Mouse (Mus musculus) kidney, postnatal 0 days (tissue): ENCODE data around the gene Frmd8. TPM values are rescaled to one million over a fixed set of nuclear protein-coding genes. Genes with fewer than 3 reads are reported as not detected.

Experiments
- ATAC-seq: fragments of 200-750 bp; cut with Nextera tagmentation; replicated peaks from 2 replicates; pipeline ENCODE4 v1.8.0; 2017; ENCODE audit warnings: low read depth, moderate number of reproducible peaks, moderate TSS enrichment, moderate library complexity; ENCODE audit not compliant: low FRiP score
- DNase-seq: peaks from one replicate; pipeline ENCODE4 v3.0.0-alpha.2; 2016; ENCODE audit warnings: low spot score
- H3K27ac ChIP-seq: fragments of 300-500 bp; sonication (generic); 2 replicates; pipeline ENCODE4 v1.5.1; 2014; ENCODE audit warnings: mild to moderate bottlenecking
- H3K27me3 ChIP-seq: fragments of 300-500 bp; sonication (generic); 2 replicates; pipeline ENCODE4 v1.6.1; 2014; ENCODE audit warnings: low read length, mixed read lengths; ENCODE audit not compliant: insufficient read depth
- H3K36me3 ChIP-seq: fragments of 300-500 bp; sonication (generic); 2 replicates; pipeline ENCODE4 v1.6.1; 2014; ENCODE audit warnings: low read length, mixed read lengths; ENCODE audit not compliant: insufficient read depth
- H3K4me1 ChIP-seq: fragments of 300-500 bp; sonication (generic); replicated peaks from 2 replicates; pipeline ENCODE4 v1.6.1; 2014; ENCODE audit warnings: antibody characterized with exemption, low read length, mixed read lengths; ENCODE audit not compliant: insufficient read depth
- H3K4me2 ChIP-seq: fragments of 300-500 bp; sonication (generic); 2 replicates; pipeline ENCODE4 v1.6.1; 2014; ENCODE audit warnings: mild to moderate bottlenecking, low read length, moderate library complexity, mixed read lengths
- H3K4me3 ChIP-seq: fragments of 300-500 bp; sonication (generic); replicated peaks from 2 replicates; pipeline ENCODE4 v1.5.1; 2014; ENCODE audit warnings: low read depth, low read length
- H3K9ac ChIP-seq: fragments of 300-500 bp; sonication (generic); 2 replicates; pipeline ENCODE4 v1.6.1; 2014; ENCODE audit warnings: low read depth, low read length
- H3K9me3 ChIP-seq: fragments of 300-500 bp; sonication (generic); replicated peaks from 2 replicates; pipeline ENCODE4 v1.6.1; 2016; ENCODE audit warnings: low read length, inconsistent platforms, mixed read lengths
- CTCF ChIP-seq: IDR thresholded peaks from 2 replicates; pipeline ENCODE4 v1.5.1; 2016; ENCODE audit warnings: antibody characterized with exemption, low read depth, mild to moderate bottlenecking, moderate library complexity
- WGBS: fragments of 180-500 bp; shearing (Covaris S2); extraction: QIAGEN DNeasy Blood & Tissue Kit; methylation state at CpG from one replicate; pipeline ENCODE4 v1.1.7; 2014; 5-methylcytosine and 5-hydroxymethylcytosine counted together
- polyA plus RNA-seq: library from polyadenylated mRNA; unstranded; fragments of >200 nt; fragmentation: Nextera tagmentation; extraction: Ambion mirVana; gene quantifications from 2 replicates; pipeline ENCODE4 v1.2.1, GENCODE M21; 2015

Gene Frmd8
- polyA plus RNA-seq, 1 experiment from 2014 or later, result 31.6 TPM

DNA sequence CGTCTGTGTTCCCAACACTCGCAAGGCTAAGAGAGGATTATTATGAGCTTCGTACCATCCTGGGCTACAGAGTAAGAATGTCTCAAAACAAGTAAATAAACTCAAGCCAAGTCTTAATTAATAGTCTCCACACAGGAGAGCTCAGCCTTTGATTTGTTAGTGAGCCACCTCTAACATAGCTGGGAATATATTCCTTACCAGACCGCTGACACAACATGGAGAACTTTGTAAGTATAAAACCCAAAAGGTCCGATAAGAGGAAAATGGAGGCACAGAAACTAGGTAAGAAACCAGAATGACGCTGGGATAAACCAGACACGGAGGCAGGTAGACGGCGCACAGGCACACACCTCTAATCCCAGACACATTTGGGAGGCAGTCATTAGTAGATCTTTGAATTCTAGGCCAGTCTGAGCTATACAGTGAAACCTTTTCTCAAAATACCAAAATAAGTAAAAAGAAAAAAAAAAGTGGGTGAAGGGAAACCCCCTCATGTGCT, 34.1 kb downstream of the Frmd8 start:
- Histone ChIP-seq H3K27me3 (no peaks in the 10 kb centered on the region), H3K4me3 (peak overlapping the region; percentile 65), H3K36me3 (no peaks in the 10 kb centered on the region), H3K9me3 (no peaks in the 10 kb centered on the region), H3K9ac (peak overlapping the region; percentile 76), H3K4me1 (peaks cover 30% of the 10 kb centered on the region), H3K4me2 (peak overlapping the region; percentile 66), H3K27ac (peak overlapping the region; percentile 98)
- no peak for TF ChIP-seq CTCF
- WGBS, result 81% methylated on average over 9 of the region's 9 CpGs
- no peak for ATAC-seq
- no peak for DNase-seq

DNA sequence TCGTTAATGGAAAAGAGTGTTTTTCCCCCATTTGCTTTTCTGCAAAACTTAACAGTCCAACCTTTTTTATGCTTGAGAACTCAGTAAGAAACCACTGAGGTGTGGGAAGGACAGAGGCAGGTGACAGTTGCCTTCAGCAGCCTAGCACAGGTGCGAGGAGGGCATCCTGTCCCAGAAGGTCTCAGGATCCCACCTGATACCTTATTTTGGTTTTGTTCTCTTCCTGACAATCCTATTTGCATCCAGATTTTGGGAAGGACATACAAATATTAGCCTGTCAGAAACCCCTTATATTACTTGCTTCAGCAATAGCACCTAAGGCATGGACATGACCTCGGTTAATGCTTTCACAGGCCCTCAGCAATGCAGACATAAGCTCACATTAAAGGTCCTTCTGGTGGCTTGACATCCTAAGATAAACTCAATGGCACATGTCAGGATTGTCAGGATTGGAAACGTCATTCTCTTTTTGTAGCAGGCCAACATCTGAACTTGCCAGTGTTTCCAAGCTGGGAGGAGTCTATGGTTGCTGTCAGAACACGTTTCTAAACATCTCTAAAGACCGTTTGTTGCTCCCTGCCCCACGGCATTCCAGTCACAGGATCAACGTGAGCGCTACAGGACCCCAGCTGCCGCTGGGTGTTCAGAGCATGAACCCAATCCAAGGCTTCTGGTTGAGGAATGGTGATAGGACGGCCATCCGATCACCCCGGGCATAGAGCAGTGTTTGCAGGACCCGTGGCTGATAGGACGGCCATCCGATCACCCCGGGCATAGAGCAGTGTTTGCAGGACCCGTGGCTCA, 34.8 kb downstream of the Frmd8 start:
- DNase-seq (no peak), ATAC-seq (no peak)
- H3K36me3 ChIP-seq, result no peaks in the 10 kb centered on the region
- no peaks in the 10 kb centered on the region for H3K27me3 ChIP-seq
- no peak for TF ChIP-seq CTCF
- peak overlapping the region; percentile 65; the same call in 1 of the 2 replicates for H3K4me3 ChIP-seq
- H3K9me3 ChIP-seq, result no peaks in the 10 kb centered on the region
- peaks cover 30% of the 10 kb centered on the region for H3K4me1 ChIP-seq
- peak overlapping the region; percentile 66 for H3K4me2 ChIP-seq
- 61% methylated on average over 18 of the region's 18 CpGs for WGBS
- peak overlapping the region; percentile 76 for H3K9ac ChIP-seq
- peak overlapping the region; percentile 98 for H3K27ac ChIP-seq

DNA sequence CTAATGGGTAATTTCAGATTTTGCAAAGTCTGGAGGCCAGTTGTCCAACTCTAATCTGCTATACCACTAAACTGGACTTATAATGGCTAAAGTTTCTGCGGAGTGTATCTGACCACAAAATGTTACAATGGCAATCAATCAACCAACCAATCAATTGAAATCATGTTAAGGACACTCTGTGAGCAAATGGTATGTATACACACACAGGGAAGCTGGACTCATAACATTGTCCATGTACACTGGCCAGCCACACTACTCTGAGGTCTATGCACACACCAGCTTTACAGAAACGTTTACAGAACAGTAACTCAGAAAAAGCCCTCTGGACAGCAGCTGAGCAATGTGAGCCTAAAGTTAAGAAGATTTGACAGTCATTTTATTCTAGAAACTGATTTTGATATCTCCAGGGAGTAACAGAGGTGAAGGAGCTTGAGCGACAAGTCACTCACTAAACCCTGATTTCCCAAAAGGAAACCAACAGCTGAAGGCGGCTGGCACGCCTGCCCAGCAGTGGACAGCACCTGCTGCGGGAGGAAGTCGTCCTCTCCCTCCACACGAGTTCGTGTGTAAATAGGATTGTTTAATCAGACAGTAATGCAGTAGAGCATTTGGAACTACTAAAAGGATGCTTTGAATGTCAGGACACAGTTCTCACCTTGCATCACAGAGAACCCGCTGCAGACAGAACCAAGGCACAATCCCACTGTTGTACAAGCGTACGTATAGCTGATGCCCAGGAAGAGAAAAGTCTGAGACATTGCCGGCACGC, 35.6 kb downstream of the Frmd8 start:
- no peak overlapping the region for H3K4me3 ChIP-seq
- peak overlapping the region; percentile 66 for H3K4me2 ChIP-seq
- H3K27ac ChIP-seq, result peak overlapping the region; percentile 98; the same call in 1 of the 2 replicates
- no peak for ATAC-seq
- TF ChIP-seq CTCF, result no peak
- no peak overlapping the region for H3K9ac ChIP-seq
- DNase-seq, result no peak
- 64% methylated on average over 14 of the region's 14 CpGs for WGBS
- peaks cover 27% of the 10 kb centered on the region for H3K4me1 ChIP-seq
- no peaks in the 10 kb centered on the region for H3K36me3 ChIP-seq
- H3K27me3 ChIP-seq, result no peaks in the 10 kb centered on the region
- H3K9me3 ChIP-seq, result no peaks in the 10 kb centered on the region

DNA sequence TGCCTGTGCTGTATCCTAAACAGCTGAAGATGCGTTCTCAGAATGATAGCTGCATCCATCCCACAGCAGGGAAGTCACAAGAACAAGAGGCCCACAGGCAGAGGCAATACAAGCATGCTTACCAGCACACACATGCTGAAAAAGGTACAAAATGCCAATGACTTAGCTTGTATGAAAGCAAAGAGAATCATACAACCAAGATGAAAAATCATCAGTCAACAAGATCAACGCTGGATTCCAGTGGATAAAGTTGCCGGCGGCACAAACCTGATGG, 36.2 kb downstream of the Frmd8 start:
- Histone ChIP-seq H3K4me2 (no peak overlapping the region), H3K9ac (no peak overlapping the region), H3K27ac (peak overlapping the region; percentile 32; the same call in 1 of the 2 replicates), H3K4me3 (no peak overlapping the region), H3K9me3 (no peaks in the 10 kb centered on the region), H3K36me3 (no peaks in the 10 kb centered on the region), H3K4me1 (peaks cover 22% of the 10 kb centered on the region), H3K27me3 (no peaks in the 10 kb centered on the region)
- TF ChIP-seq CTCF, result no peak
- DNase-seq (no peak), ATAC-seq (no peak)
- 94% methylated on average over 4 of the region's 4 CpGs for WGBS

DNA sequence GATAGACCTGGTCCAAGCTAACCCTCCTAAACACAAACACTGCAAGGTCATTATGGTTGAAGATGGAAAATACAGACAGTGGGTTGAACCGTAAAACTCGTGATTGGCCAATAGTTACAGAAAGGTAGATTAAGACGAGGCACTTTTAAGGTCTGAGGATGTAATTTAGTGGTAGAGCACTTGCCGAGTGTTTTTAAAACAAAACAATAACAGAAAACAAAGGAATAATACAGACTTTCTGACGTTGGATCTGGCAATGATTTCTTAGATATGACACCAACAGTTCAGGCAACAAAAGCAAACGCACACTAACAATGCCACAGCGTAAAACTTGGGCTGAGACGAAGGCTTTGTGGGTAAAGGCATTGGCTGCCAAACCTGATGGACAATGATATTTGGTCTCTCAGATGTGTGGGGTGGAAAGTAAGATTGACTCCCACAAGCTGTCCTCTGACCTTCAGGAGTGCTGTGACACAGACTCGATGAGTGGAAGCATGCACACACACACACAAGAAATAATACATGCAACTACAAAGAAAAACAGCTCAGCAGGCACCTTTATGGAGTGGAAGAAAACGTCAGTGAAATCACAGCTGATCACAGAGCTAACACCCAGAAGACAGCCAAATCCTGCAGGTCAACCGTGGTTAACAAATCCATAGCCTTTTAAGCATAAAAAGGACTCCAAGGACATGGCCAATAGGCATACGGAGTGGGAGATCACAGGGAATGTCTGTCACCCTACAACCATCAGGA, 36.8 kb downstream of the Frmd8 start:
- H3K36me3 ChIP-seq, result no peaks in the 10 kb centered on the region
- WGBS, result 70% methylated on average over 12 of the region's 12 CpGs
- TF ChIP-seq CTCF, result no peak
- DNase-seq (no peak), ATAC-seq (no peak)
- H3K4me3 ChIP-seq, result no peak overlapping the region
- H3K9ac ChIP-seq, result no peak overlapping the region
- no peaks in the 10 kb centered on the region for H3K27me3 ChIP-seq
- no peaks in the 10 kb centered on the region for H3K9me3 ChIP-seq
- H3K4me1 ChIP-seq, result peaks cover 17% of the 10 kb centered on the region
- H3K4me2 ChIP-seq, result no peak overlapping the region
- peak overlapping the region; percentile 32 for H3K27ac ChIP-seq

DNA sequence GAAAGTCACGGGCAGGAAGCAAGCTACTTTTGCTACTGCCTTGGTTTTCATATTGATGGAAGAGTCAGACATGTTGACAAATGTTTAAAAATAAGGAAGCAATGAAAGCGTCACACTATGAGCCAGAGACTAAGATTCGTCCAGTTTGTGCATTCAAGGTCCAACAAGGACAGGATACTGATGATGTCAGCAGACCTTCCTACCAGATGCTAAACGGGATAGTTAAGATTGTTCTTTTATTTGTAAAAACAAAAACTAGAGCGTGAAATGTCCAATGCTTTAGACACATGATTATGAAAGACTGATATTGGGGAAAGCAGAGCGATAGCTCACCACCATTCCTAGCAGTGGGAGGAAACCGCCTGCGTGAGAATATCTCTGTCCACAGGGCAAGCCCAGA, 37.5 kb downstream of the Frmd8 start:
- H3K4me3 ChIP-seq, result no peak overlapping the region
- no peaks in the 10 kb centered on the region for H3K27me3 ChIP-seq
- no peaks in the 10 kb centered on the region for H3K9me3 ChIP-seq
- peaks cover 10% of the 10 kb centered on the region; the same call in 1 of the 2 replicates for H3K4me1 ChIP-seq
- DNase-seq (no peak), ATAC-seq (no peak)
- H3K36me3 ChIP-seq, result no peaks in the 10 kb centered on the region
- no peak overlapping the region for H3K4me2 ChIP-seq
- H3K27ac ChIP-seq, result peak overlapping the region; percentile 32
- no peak overlapping the region for H3K9ac ChIP-seq
- TF ChIP-seq CTCF, result no peak
- WGBS, result 65% methylated on average over 8 of the region's 8 CpGs
